Mouse (Mus musculus) central nervous system, embryonic 11.5 days (tissue): ENCODE measurements around the gene Cmbl. TPM values are rescaled to one million over a fixed set of nuclear protein-coding genes. Genes with fewer than 3 reads are reported as not detected.

Experiments used
- polyA plus RNA-seq: library from polyadenylated mRNA; depleted of rRNA; stranded (reverse); fragments of >200 nt; gene quantifications from 2 replicates; pipeline ENCODE4 v1.2.3, GENCODE M21; 2012; rRNA removed

The Cmbl gene
- 1.5 and 2.1 TPM in 2 replicates for polyA plus RNA-seq

GRCm38 (mm10) chr15:31565184-31565583 lies at the start of gene Cmbl:
Cmbl (plus strand) TSS chr15:31565389.

GRCm38 (mm10) chr15:31530659-31531445 lies 34.3 kb upstream of the Cmbl start, which contains the start of gene March6:
March6 (minus strand) TSS chr15:31531053.

GRCm38 (mm10) chr15:31601646-31602374 lies 36.6 kb downstream of the Cmbl start, which contains the start of the genes Cct5 and Fam173b:
Cct5 (minus strand) TSS chr15:31601804.
Fam173b (plus strand) TSS chr15:31601852.

Other genes starting within 250 kb of the Cmbl start
- 0.37 and 0.77 TPM in 2 replicates for gene Ankrd33b, start 197.7 kb upstream of the Cmbl start, polyA plus RNA-seq
- gene Ropn1l, start 111.7 kb upstream of the Cmbl start, polyA plus RNA-seq, result 1.3 and 1.7 TPM in 2 replicates
- gene March6, start 34.3 kb upstream of the Cmbl start, polyA plus RNA-seq, result 38.4 and 46.2 TPM in 2 replicates
- 505 and 579 TPM in 2 replicates for gene Cct5, start 36.4 kb downstream of the Cmbl start, polyA plus RNA-seq
- 15.8 and 22.8 TPM in 2 replicates for gene Fam173b, start 36.5 kb downstream of the Cmbl start, polyA plus RNA-seq